Mouse (Mus musculus): ENCODE data around the gene Eif3d. TPM values are rescaled to one million over a fixed set of nuclear protein-coding genes. Genes with fewer than 3 reads are reported as not detected.
A peak's percentile ranks its signal among the peaks of the same experiment; 100 is the strongest.
"Not testable (repeated sequence)": the region's sequence is repeated elsewhere in the genome, so short reads cannot be mapped to it uniquely, and the experiment has no call there.

The Eif3d gene
- total RNA-seq (2021): 100 to 1,000 TPM in 1 of 2 experiments, 10 to 100 TPM in 1; 94.7 to 103 TPM
- long read RNA-seq, experiment 1, transcript Eif3d-201 (15 exons, 1,899 nt): major isoform, 40 of 60 reads
- long read RNA-seq, experiment 1, partial matches to known transcripts: 4 of 60 reads
- long read RNA-seq, experiment 1, other reads (novel, unspliced or antisense): 16 of 60 reads
- long read RNA-seq, experiment 2, transcript Eif3d-201 (15 exons, 1,899 nt): major isoform, 55 of 68 reads
- long read RNA-seq, experiment 2, partial matches to known transcripts: 8 of 68 reads
- long read RNA-seq, experiment 2, other reads (novel, unspliced or antisense): 5 of 68 reads

- peak; percentile 26; the same call in 1 of the 2 replicates for TF ChIP-seq CTCF (conservative IDR thresholded peaks at IDR 0.05)
- H3K27ac ChIP-seq: peak within 1 kb of the TSS; percentile 100
- DNase-seq (ENCODE audit: low spot score in 2 of 2): peak; percentile 96
- peak within 1 kb of the TSS; percentile 97 for H3K4me3 ChIP-seq
Measured at GRCm38 (mm10) chr15:77970470-77971292, at the start of gene Eif3d. Gene Eif3d, minus strand, starts transcription at chr15:77970813.

GRCm38 (mm10) chr15:78014046-78014445, 43.4 kb upstream of the Eif3d start:
- Histone ChIP-seq H3K27ac (no peak overlapping the region), H3K4me3 (no peak overlapping the region)
- no peak for TF ChIP-seq CTCF (conservative IDR thresholded peaks at IDR 0.05)
- no peak for DNase-seq (ENCODE audit: low spot score in 2 of 2)

- not testable (repeated sequence) for H3K4me3 ChIP-seq; H3K27ac ChIP-seq; DNase-seq (ENCODE audit: low spot score in 2 of 2)
Measured at GRCm38 (mm10) chr15:78008206-78008605, 37.6 kb upstream of the Eif3d start.

- no peak for DNase-seq (ENCODE audit: low spot score in 2 of 2)
- TF ChIP-seq CTCF (conservative IDR thresholded peaks at IDR 0.05): no peak
- H3K27ac ChIP-seq: no peak overlapping the region
- H3K4me3 ChIP-seq: no peak overlapping the region
Measured at GRCm38 (mm10) chr15:78003929-78004328, 33.3 kb upstream of the Eif3d start.

- no peak for DNase-seq (ENCODE audit: low spot score in 2 of 2)
- Histone ChIP-seq H3K4me3 (no peak overlapping the region), H3K27ac (no peak overlapping the region)
- TF ChIP-seq CTCF (conservative IDR thresholded peaks at IDR 0.05): no peak
Measured at GRCm38 (mm10) chr15:78001400-78001799, 30.8 kb upstream of the Eif3d start.

- H3K4me3 ChIP-seq: no peak overlapping the region
- no peak for DNase-seq (ENCODE audit: low spot score in 2 of 2)
- H3K27ac ChIP-seq: no peak overlapping the region
- no peak for TF ChIP-seq CTCF (conservative IDR thresholded peaks at IDR 0.05)
Measured at GRCm38 (mm10) chr15:77988541-77988940, 17.9 kb upstream of the Eif3d start.

GRCm38 (mm10) chr15:77983391-77983790, 12.8 kb upstream of the Eif3d start:
- Histone ChIP-seq H3K27ac (no peak overlapping the region), H3K4me3 (no peak overlapping the region)
- TF ChIP-seq CTCF (conservative IDR thresholded peaks at IDR 0.05): no peak
- no peak for DNase-seq (ENCODE audit: low spot score in 2 of 2)

- no peak overlapping the region for H3K4me3 ChIP-seq
- 0 out of 2 replicates have a peak overlapping the region, but pooled peaks have one; percentile 52 for H3K27ac ChIP-seq
- peak; percentile 97 for TF ChIP-seq CTCF (conservative IDR thresholded peaks at IDR 0.05)
- peak; percentile 73 to 89 for DNase-seq (ENCODE audit: low spot score in 2 of 2)
Measured at GRCm38 (mm10) chr15:77982195-77982939, 11.8 kb upstream of the Eif3d start.

- no peak for DNase-seq (ENCODE audit: low spot score in 2 of 2)
- no peak for TF ChIP-seq CTCF (conservative IDR thresholded peaks at IDR 0.05)
- Histone ChIP-seq H3K4me3 (no peak overlapping the region), H3K27ac (no peak overlapping the region)
Measured at GRCm38 (mm10) chr15:77981181-77981680, 10.6 kb upstream of the Eif3d start.

GRCm38 (mm10) chr15:77979427-77979865, 8.8 kb upstream of the Eif3d start:
- DNase-seq (ENCODE audit: low spot score in 2 of 2): no peak
- Histone ChIP-seq H3K27ac (no peak overlapping the region), H3K4me3 (no peak overlapping the region)
- no peak for TF ChIP-seq CTCF (conservative IDR thresholded peaks at IDR 0.05)

GRCm38 (mm10) chr15:77977663-77978062, 7.0 kb upstream of the Eif3d start:
- no peak for DNase-seq (ENCODE audit: low spot score in 2 of 2)
- H3K27ac ChIP-seq: no peak overlapping the region
- no peak for TF ChIP-seq CTCF (conservative IDR thresholded peaks at IDR 0.05)

GRCm38 (mm10) chr15:77974165-77974841, 3.7 kb upstream of the Eif3d start:
- H3K27ac ChIP-seq: no peak overlapping the region
- DNase-seq (ENCODE audit: low spot score in 2 of 2): no peak
- no peak for TF ChIP-seq CTCF (conservative IDR thresholded peaks at IDR 0.05)
- no peak overlapping the region for H3K4me3 ChIP-seq

More at GRCm38 (mm10) chr15:77977663-77978062, 7.0 kb upstream of the Eif3d start:
- no peak overlapping the region for H3K4me3 ChIP-seq

All from layer of hippocampus, adult 2 months (tissue).